Mouse (Mus musculus): ENCODE data around the gene H60b. TPM values are rescaled to one million over a fixed set of nuclear protein-coding genes. Genes with fewer than 3 reads are reported as not detected.
A peak's percentile ranks its signal among the peaks of the same experiment; 100 is the strongest.
"Not testable (repeated sequence)": the region's sequence is repeated elsewhere in the genome, so short reads cannot be mapped to it uniquely, and the experiment has no call there.

The H60b gene
- 9.9 TPM for polyA plus RNA-seq (2021)

- DNase-seq (ENCODE audit: low read depth, low spot score); CTCF ChIA-PET: not testable (repeated sequence)
- ATAC-seq, result peak; percentile 91
- POLR2A ChIA-PET, result interaction anchor here (1.4 kb wide), 1 partner anchor 8 kb away, joined by 5 read pairs; no protein-coding TSS in a partner anchor
- in situ Hi-C loops (cut with MboI; ENCODE audit: low pct_unique_long_range_greater_than_20kb), result loop anchor here (5.0 to 25.0 kb wide), 4 partner anchors 104 to 771 kb away; partner anchors contain the start of gene Aldh8a1
- peaks cover 32% of the 10 kb centered on the region for H3K27me3 ChIP-seq
Observed at GRCm38 (mm10) chr10:22158310-22158999, at the start of gene H60b, which contains the start of gene Raet1e. Gene H60b (plus strand): TSS chr10:22158586. Gene Raet1e (plus strand): TSS chr10:22158569.

GRCm38 (mm10) chr10:22140665-22141280 lies 17.6 kb upstream of the H60b start:
- POLR2A ChIA-PET, result no interaction called here
- peak; percentile 63 for TF ChIP-seq CTCF (IDR thresholded peaks at IDR 0.05)
- CTCF ChIA-PET, result no interaction called here
- no peaks in the 10 kb centered on the region for H3K27me3 ChIP-seq
- in situ Hi-C loops (cut with MboI; ENCODE audit: low pct_unique_long_range_greater_than_20kb), result loop anchor here (10.0 kb wide), 1 partner anchor 66 kb away; no protein-coding TSS in a partner anchor
- ATAC-seq (peak; percentile 33), DNase-seq (ENCODE audit: low read depth, low spot score) (no peak)

GRCm38 (mm10) chr10:22142194-22142593 lies 16.2 kb upstream of the H60b start:
- CTCF ChIA-PET, H3K27me3 ChIP-seq, POLR2A ChIA-PET, ATAC-seq: not testable (repeated sequence)
- DNase-seq (ENCODE audit: low read depth, low spot score), result peak; percentile 30
- in situ Hi-C loops (cut with MboI; ENCODE audit: low pct_unique_long_range_greater_than_20kb), result loop anchor here (10.0 kb wide), 1 partner anchor 67 kb away; no protein-coding TSS in a partner anchor

- ATAC-seq, result no peak
- POLR2A ChIA-PET, result no interaction called here
Observed at GRCm38 (mm10) chr10:22142926-22143325, 15.5 kb upstream of the H60b start.

GRCm38 (mm10) chr10:22148441-22149072 lies 9.8 kb upstream of the H60b start:
- peak; percentile 39 for TF ChIP-seq CTCF (IDR thresholded peaks at IDR 0.05)
- ChIA-PET CTCF (no interaction called here), POLR2A (no interaction called here)
- peak; percentile 82 for ATAC-seq
- no peak for DNase-seq (ENCODE audit: low read depth, low spot score)
- peaks cover 5% of the 10 kb centered on the region for H3K27me3 ChIP-seq
- in situ Hi-C loops (cut with MboI; ENCODE audit: low pct_unique_long_range_greater_than_20kb), result loop anchor here (10.0 kb wide), 1 partner anchor 74 kb away; no protein-coding TSS in a partner anchor

More at GRCm38 (mm10) chr10:22142926-22143325, 15.5 kb upstream of the H60b start:
- DNase-seq (ENCODE audit: low read depth, low spot score), result no peak
- CTCF ChIA-PET, result no interaction called here
- TF ChIP-seq CTCF (IDR thresholded peaks at IDR 0.05), result no peak
- no peaks in the 10 kb centered on the region for H3K27me3 ChIP-seq
- in situ Hi-C loops (cut with MboI; ENCODE audit: low pct_unique_long_range_greater_than_20kb), result loop anchor here (10.0 kb wide), 1 partner anchor 68 kb away; no protein-coding TSS in a partner anchor

GRCm38 (mm10) chr10:22149073-22149690 lies 9.2 kb upstream of the H60b start, which contains the start of gene E030030I06Rik:
Gene E030030I06Rik (minus strand): TSS chr10:22149270.
- peaks cover 10% of the 10 kb centered on the region for H3K27me3 ChIP-seq
- ChIA-PET POLR2A (interaction anchor here (0.6 kb wide), 1 partner anchor 91 kb away, joined by 3 read pairs; no protein-coding TSS in a partner anchor), CTCF (no interaction called here)
- in situ Hi-C loops (cut with MboI; ENCODE audit: low pct_unique_long_range_greater_than_20kb), result loop anchor here (10.0 kb wide), 1 partner anchor 74 kb away; no protein-coding TSS in a partner anchor
- no peak for TF ChIP-seq CTCF (IDR thresholded peaks at IDR 0.05)
- DNase-seq (ENCODE audit: low read depth, low spot score) (no peak), ATAC-seq (peak; percentile 64)

GRCm38 (mm10) chr10:22149691-22150465 lies 8.5 kb upstream of the H60b start:
- peak; percentile 19 for ATAC-seq
- ChIA-PET POLR2A (interaction anchor here (0.6 kb wide), 2 partner anchors 10 to 92 kb away, joined by 3 to 5 read pairs; no protein-coding TSS in a partner anchor), CTCF (no interaction called here)
- DNase-seq (ENCODE audit: low read depth, low spot score), result no peak
- TF ChIP-seq CTCF (IDR thresholded peaks at IDR 0.05), result no peak
- H3K27me3 ChIP-seq, result peaks cover 11% of the 10 kb centered on the region
- in situ Hi-C loops (cut with MboI; ENCODE audit: low pct_unique_long_range_greater_than_20kb), result loop anchor here (10.0 to 25.0 kb wide), 4 partner anchors 75 to 763 kb away; partner anchors contain the start of gene Aldh8a1

- peaks cover 18% of the 10 kb centered on the region for H3K27me3 ChIP-seq
- ChIA-PET POLR2A (interaction anchor here (0.6 kb wide), 1 partner anchor 9 kb away, joined by 5 read pairs; no protein-coding TSS in a partner anchor), CTCF (no interaction called here)
- TF ChIP-seq CTCF (IDR thresholded peaks at IDR 0.05), result no peak
- no peak for ATAC-seq
- DNase-seq (ENCODE audit: low read depth, low spot score), result no peak
- in situ Hi-C loops (cut with MboI; ENCODE audit: low pct_unique_long_range_greater_than_20kb), result loop anchor here (10.0 to 25.0 kb wide), 3 partner anchors 96 to 763 kb away; partner anchors contain the start of gene Aldh8a1
Observed at GRCm38 (mm10) chr10:22150593-22150992, 7.8 kb upstream of the H60b start.

- DNase-seq (ENCODE audit: low read depth, low spot score); CTCF ChIA-PET; POLR2A ChIA-PET; ATAC-seq: not testable (repeated sequence)
- in situ Hi-C loops (cut with MboI; ENCODE audit: low pct_unique_long_range_greater_than_20kb), result loop anchor here (10.0 to 25.0 kb wide), 3 partner anchors 96 to 764 kb away; partner anchors contain the start of gene Aldh8a1
- peaks cover 23% of the 10 kb centered on the region for H3K27me3 ChIP-seq
Observed at GRCm38 (mm10) chr10:22151056-22151862, 7.1 kb upstream of the H60b start.

GRCm38 (mm10) chr10:22151863-22152640 lies 6.3 kb upstream of the H60b start:
- ATAC-seq; CTCF ChIA-PET; DNase-seq (ENCODE audit: low read depth, low spot score); POLR2A ChIA-PET: not testable (repeated sequence)
- in situ Hi-C loops (cut with MboI; ENCODE audit: low pct_unique_long_range_greater_than_20kb), result loop anchor here (10.0 to 25.0 kb wide), 3 partner anchors 97 to 765 kb away; partner anchors contain the start of gene Aldh8a1
- peaks cover 30% of the 10 kb centered on the region for H3K27me3 ChIP-seq

- in situ Hi-C loops (cut with MboI; ENCODE audit: low pct_unique_long_range_greater_than_20kb), result loop anchor here (10.0 to 25.0 kb wide), 3 partner anchors 98 to 766 kb away; partner anchors contain the start of gene Aldh8a1
- H3K27me3 ChIP-seq, result peaks cover 36% of the 10 kb centered on the region
Observed at GRCm38 (mm10) chr10:22153147-22153690, 5.2 kb upstream of the H60b start.

GRCm38 (mm10) chr10:22154127-22154526 lies 4.3 kb upstream of the H60b start:
- DNase-seq (ENCODE audit: low read depth, low spot score); POLR2A ChIA-PET; ATAC-seq; CTCF ChIA-PET: not testable (repeated sequence)
- peaks cover 36% of the 10 kb centered on the region for H3K27me3 ChIP-seq
- in situ Hi-C loops (cut with MboI; ENCODE audit: low pct_unique_long_range_greater_than_20kb), result loop anchor here (10.0 to 25.0 kb wide), 3 partner anchors 99 to 767 kb away; partner anchors contain the start of gene Aldh8a1

More at GRCm38 (mm10) chr10:22153147-22153690, 5.2 kb upstream of the H60b start:
- ATAC-seq; DNase-seq (ENCODE audit: low read depth, low spot score); CTCF ChIA-PET; POLR2A ChIA-PET: not testable (repeated sequence)

All from Patski (cell line).